Mouse (Mus musculus) midbrain, embryonic 15.5 days (tissue): ENCODE measurements around the gene Ap1g2. TPM values are rescaled to one million over a fixed set of nuclear protein-coding genes. Genes with fewer than 3 reads are reported as not detected.
A peak's percentile ranks its signal among the peaks of the same experiment; 100 is the strongest.

Source experiments
- ATAC-seq: fragments of 200-750 bp; cut with Nextera tagmentation; replicated peaks from 2 replicates; pipeline ENCODE4 v1.8.0; 2017; ENCODE audit warnings: moderate TSS enrichment
- H3K27ac ChIP-seq: fragments of 300-500 bp; sonication (generic); 2 replicates; pipeline ENCODE4 v1.5.1; 2015; ENCODE audit warnings: mild to moderate bottlenecking, inconsistent platforms
- H3K27me3 ChIP-seq: fragments of 300-500 bp; sonication (generic); replicated peaks from 2 replicates; pipeline ENCODE4 v1.6.1; 2015; ENCODE audit warnings: inconsistent platforms
- H3K36me3 ChIP-seq: fragments of 300-500 bp; sonication (generic); replicated peaks from 2 replicates; pipeline ENCODE4 v1.6.1; 2015; ENCODE audit warnings: inconsistent platforms
- H3K4me1 ChIP-seq: fragments of 300-500 bp; sonication (generic); 2 replicates; pipeline ENCODE4 v1.6.1; 2015; ENCODE audit warnings: inconsistent platforms
- H3K4me2 ChIP-seq: fragments of 300-500 bp; sonication (generic); 2 replicates; pipeline ENCODE4 v1.6.1; 2015; ENCODE audit warnings: inconsistent platforms, mild to moderate bottlenecking, moderate library complexity
- H3K4me3 ChIP-seq: fragments of 300-500 bp; sonication (generic); 2 replicates; pipeline ENCODE4 v1.5.1; 2015; ENCODE audit warnings: mild to moderate bottlenecking, inconsistent platforms
- H3K9ac ChIP-seq: fragments of 300-500 bp; sonication (generic); 2 replicates; pipeline ENCODE4 v1.6.1; 2015; ENCODE audit warnings: mild to moderate bottlenecking, inconsistent platforms
- H3K9me3 ChIP-seq: fragments of 300-500 bp; sonication (generic); 2 replicates; pipeline ENCODE4 v1.6.1; 2016; ENCODE audit warnings: inconsistent platforms
- WGBS: fragments of 180-500 bp; shearing (Covaris S2); methylation state at CpG from one replicate; pipeline ENCODE4 v1.1.7; 2015; ENCODE audit warnings: mixed read lengths; 5-methylcytosine and 5-hydroxymethylcytosine counted together
- polyA plus RNA-seq: library from polyadenylated mRNA; unstranded; fragments of >200 nt; fragmentation: Nextera tagmentation; extraction: Ambion mirVana; gene quantifications from 2 replicates; pipeline ENCODE4 v1.2.1, GENCODE M21; 2015

The Ap1g2 gene
- polyA plus RNA-seq, 1 experiment from 2014 or later: 9.2 TPM

- ATAC-seq: no peak
- Histone ChIP-seq H3K27ac (no peak overlapping the region), H3K27me3 (no peaks in the 10 kb centered on the region), H3K4me1 (peaks cover 37% of the 10 kb centered on the region), H3K9ac (0 out of 2 replicates have a peak overlapping the region, but pooled peaks have one; percentile 4), H3K36me3 (peaks cover 37% of the 10 kb centered on the region), H3K9me3 (no peaks in the 10 kb centered on the region), H3K4me3 (no peak overlapping the region), H3K4me2 (no peak overlapping the region)
- WGBS: 92% methylated on average over 5 of the region's 5 CpGs
These were observed 43.3 kb downstream of the Ap1g2 start for GRCm38 (mm10) chr14:55063117-55063516.

DNA sequence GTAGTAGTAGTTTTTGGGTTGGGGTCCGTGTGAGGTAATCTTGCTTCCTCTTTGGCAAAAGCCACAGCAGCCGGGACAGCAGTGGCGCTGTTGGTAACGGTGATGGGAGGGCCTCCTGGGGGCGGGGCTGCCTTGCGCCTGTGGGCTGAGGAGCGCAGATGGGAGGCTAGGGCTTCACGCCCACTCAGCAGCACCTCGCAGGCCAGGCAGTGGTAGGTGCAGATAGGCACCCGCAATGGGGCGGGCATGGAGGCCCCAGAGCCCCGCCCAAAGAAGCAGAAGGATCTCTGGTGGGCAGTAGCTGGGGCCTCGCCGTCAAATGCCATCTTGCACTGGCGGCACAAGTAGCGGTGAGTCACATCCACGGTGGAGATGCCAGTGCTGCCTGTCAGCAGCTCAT, 43.8 kb downstream of the Ap1g2 start:
- Histone ChIP-seq H3K9ac (0 out of 2 replicates have a peak overlapping the region, but pooled peaks have one; percentile 4), H3K4me1 (peaks cover 37% of the 10 kb centered on the region), H3K27ac (0 out of 2 replicates have a peak overlapping the region, but pooled peaks have one; percentile 15), H3K4me2 (peak overlapping the region; percentile 9; the same call in 1 of the 2 replicates), H3K9me3 (no peaks in the 10 kb centered on the region), H3K27me3 (no peaks in the 10 kb centered on the region), H3K36me3 (peaks cover 33% of the 10 kb centered on the region), H3K4me3 (no peak overlapping the region)
- ATAC-seq: peak; percentile 29; the same call in 1 of the 2 replicates
- WGBS: 34% methylated on average over 17 of the region's 17 CpGs

DNA sequence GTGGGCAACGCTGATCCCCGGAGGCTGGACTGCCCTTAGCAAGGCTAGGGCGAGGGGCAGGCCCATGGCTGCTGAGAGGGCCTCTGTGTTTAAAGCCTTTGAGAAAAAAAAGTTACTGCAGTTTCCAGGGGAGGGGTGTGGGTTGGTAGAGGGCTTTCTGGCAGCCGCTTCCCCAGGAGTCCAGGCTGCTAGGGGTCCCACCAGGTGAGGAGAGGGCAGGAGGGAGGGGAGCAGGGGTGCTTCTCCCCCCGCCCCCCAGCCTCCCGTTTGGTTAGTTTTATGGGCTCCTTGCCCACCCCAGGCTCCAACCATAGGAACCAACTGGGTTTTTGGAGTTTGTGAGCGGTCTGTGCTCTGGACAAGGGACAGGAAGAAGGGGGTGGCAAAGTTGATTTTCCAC, 44.5 kb downstream of the Ap1g2 start:
- no peak overlapping the region for H3K4me2 ChIP-seq
- H3K9me3 ChIP-seq: no peaks in the 10 kb centered on the region
- H3K4me3 ChIP-seq: no peak overlapping the region
- H3K4me1 ChIP-seq: peaks cover 37% of the 10 kb centered on the region
- peaks cover 27% of the 10 kb centered on the region for H3K36me3 ChIP-seq
- ATAC-seq: no peak
- no peak overlapping the region for H3K9ac ChIP-seq
- H3K27me3 ChIP-seq: no peaks in the 10 kb centered on the region
- H3K27ac ChIP-seq: no peak overlapping the region
- WGBS: 50% methylated on average over 7 of the region's 7 CpGs

DNA sequence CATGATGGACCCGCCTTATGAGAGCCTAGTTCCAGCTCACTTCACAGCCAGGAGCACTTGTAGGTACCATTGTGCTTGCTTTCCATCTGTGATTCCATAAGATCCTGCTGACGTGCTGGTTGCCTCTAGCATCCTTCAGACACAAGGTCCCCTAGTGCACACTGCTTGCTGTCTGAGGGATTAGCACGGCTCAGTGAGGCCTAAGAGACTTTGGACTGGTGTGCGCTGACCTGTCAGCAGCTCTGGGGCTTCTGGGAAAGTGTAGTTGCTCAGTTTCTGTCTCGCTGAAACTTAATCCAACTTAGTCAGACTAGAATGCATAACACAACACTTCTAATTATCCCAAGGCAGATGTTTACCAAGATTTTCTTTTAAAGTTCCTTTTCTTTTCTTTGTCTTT, 46.5 kb downstream of the Ap1g2 start:
- Histone ChIP-seq H3K9me3 (no peaks in the 10 kb centered on the region), H3K27ac (0 out of 2 replicates have a peak overlapping the region, but pooled peaks have one; percentile 5), H3K4me3 (no peak overlapping the region), H3K4me1 (peaks cover 48% of the 10 kb centered on the region), H3K4me2 (no peak overlapping the region), H3K36me3 (peaks cover 11% of the 10 kb centered on the region; the same call in 1 of the 2 replicates), H3K9ac (no peak overlapping the region), H3K27me3 (no peaks in the 10 kb centered on the region)
- no peak for ATAC-seq
- WGBS: 24% methylated on average over 5 of the region's 5 CpGs

DNA sequence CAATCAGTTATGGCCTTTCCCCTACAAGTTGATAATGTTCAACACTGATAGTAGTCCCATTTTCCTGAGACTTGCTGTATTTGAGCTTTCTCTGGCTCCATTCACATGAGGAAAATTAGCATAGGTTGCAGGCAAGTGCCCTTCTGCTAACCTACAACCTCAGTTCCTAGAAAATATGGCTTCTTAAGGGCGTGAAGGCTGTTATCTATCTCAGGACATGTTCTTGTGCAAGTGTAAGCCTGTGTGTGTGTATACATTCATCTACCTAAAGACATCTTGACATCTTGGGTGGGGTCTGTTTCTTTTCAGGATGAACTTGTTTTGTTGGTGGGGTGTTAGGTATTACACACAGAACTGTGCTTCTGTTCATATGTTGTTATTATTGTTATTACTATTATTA, 47.4 kb downstream of the Ap1g2 start:
- Histone ChIP-seq H3K9ac (no peak overlapping the region), H3K4me2 (peak overlapping the region; percentile 6; the same call in 1 of the 2 replicates), H3K9me3 (no peaks in the 10 kb centered on the region), H3K27ac (no peak overlapping the region), H3K36me3 (peaks cover 5% of the 10 kb centered on the region; the same call in 1 of the 2 replicates), H3K4me3 (no peak overlapping the region), H3K4me1 (peaks cover 53% of the 10 kb centered on the region), H3K27me3 (no peaks in the 10 kb centered on the region)
- no peak for ATAC-seq
- WGBS: 92% methylated on average over 1 of the region's 1 CpGs

DNA sequence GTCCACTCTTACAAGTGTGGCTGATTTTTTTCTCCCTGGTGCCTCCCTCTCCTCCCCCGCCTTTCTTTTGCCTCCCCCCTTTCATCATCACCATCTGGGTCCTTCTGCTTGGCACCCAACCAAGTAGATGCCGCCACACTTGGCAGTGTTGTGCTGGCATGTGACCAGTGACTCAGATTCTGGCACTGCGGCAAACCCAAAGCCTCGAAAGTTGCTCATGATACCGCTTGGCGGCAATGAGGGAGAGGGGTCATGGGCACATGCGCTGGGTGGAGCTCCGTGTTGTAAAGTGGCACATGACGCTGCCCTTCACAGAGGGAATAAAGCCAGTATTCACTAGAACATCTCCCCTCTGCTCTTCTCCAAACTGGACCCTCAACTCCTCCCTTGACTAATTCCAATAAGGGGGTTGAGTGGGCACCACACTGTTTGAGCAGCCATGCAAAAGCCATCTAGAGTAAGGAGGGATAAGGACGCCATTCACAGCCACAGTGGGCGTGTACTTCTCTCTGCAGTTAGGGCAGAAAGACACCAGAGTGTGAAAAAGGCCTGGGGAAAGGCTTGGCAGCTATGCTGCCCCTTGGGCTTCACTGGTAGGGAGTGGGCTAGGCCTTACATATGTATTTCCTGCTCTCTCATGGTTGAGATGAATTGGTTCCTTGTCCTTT, 51.1 kb downstream of the Ap1g2 start:
- Histone ChIP-seq H3K4me1 (peaks cover 39% of the 10 kb centered on the region), H3K27ac (peak overlapping the region; percentile 93), H3K36me3 (no peaks in the 10 kb centered on the region), H3K4me3 (peak overlapping the region; percentile 35), H3K27me3 (no peaks in the 10 kb centered on the region), H3K9ac (no peak overlapping the region), H3K9me3 (no peaks in the 10 kb centered on the region), H3K4me2 (peak overlapping the region; percentile 46)
- 70% methylated on average over 11 of the region's 11 CpGs for WGBS
- ATAC-seq: peak; percentile 25

GRCm38 (mm10) chr14:55054191-55054749, 52.1 kb downstream of the Ap1g2 start:
- H3K9me3 ChIP-seq: no peaks in the 10 kb centered on the region
- peak overlapping the region; percentile 93 for H3K27ac ChIP-seq
- peaks cover 32% of the 10 kb centered on the region for H3K4me1 ChIP-seq
- H3K27me3 ChIP-seq: no peaks in the 10 kb centered on the region
- peak overlapping the region; percentile 46 for H3K4me2 ChIP-seq
- peak overlapping the region; percentile 35 for H3K4me3 ChIP-seq
- H3K36me3 ChIP-seq: no peaks in the 10 kb centered on the region
- WGBS: 67% methylated on average over 10 of the region's 10 CpGs
- H3K9ac ChIP-seq: peak overlapping the region; percentile 26; the same call in 1 of the 2 replicates
- peak; percentile 57 for ATAC-seq

DNA sequence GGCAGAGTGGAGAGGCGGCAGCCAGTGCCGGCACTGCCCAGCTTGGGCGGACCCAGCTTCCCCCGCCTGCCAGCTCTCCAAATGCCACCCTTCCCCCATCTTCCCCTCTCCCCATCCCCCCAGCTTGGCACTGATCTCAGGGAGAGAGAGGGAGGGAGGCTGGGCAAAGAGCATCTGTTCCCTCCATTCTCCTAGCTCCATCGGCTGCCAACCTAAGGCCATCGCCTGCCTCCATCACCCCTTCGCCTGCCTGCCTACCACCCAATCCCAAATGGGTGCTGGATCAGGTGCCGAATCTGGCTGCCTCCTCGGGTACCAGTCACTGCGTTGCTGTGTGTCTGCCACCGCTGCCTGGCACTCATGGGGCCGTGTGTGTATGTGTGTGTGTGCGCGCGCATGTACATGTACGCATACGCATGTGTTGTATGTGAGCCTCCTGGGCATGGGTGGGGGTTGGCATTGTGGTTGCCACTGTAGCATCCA, 52.6 kb downstream of the Ap1g2 start:
- Histone ChIP-seq H3K9me3 (no peaks in the 10 kb centered on the region), H3K36me3 (no peaks in the 10 kb centered on the region), H3K27ac (peak overlapping the region; percentile 93), H3K9ac (peak overlapping the region; percentile 26; the same call in 1 of the 2 replicates), H3K4me3 (peak overlapping the region; percentile 35), H3K4me2 (peak overlapping the region; percentile 46), H3K27me3 (no peaks in the 10 kb centered on the region), H3K4me1 (peaks cover 29% of the 10 kb centered on the region)
- peak; percentile 82 for ATAC-seq
- 55% methylated on average over 17 of the region's 17 CpGs for WGBS

GRCm38 (mm10) chr14:55053050-55053449, 53.3 kb downstream of the Ap1g2 start:
- Histone ChIP-seq H3K4me3 (no peak overlapping the region), H3K27me3 (no peaks in the 10 kb centered on the region), H3K9me3 (no peaks in the 10 kb centered on the region), H3K36me3 (no peaks in the 10 kb centered on the region), H3K4me1 (peaks cover 29% of the 10 kb centered on the region), H3K27ac (peak overlapping the region; percentile 93), H3K9ac (no peak overlapping the region), H3K4me2 (peak overlapping the region; percentile 46)
- no peak for ATAC-seq
- 52% methylated on average over 4 of the region's 4 CpGs for WGBS

DNA sequence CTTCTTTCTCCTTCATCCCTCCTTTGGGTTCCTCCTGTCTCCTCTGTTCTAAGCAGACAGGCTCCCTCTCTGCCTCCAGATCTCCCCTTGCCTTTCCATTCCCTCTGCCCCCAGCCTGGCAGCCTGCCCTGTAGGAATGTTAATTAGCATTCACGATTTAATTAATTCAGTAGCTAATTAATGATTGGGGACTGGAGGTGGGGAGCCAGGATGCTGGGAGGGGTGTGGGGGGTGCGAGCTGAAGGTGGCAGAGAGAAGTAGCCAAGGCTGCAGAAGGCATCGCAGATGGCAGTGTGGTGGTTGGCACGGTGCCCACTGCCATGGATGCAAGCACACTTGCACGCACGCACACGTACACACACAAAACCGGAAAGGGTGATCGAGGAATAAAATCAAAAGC, 53.9 kb downstream of the Ap1g2 start:
- peaks cover 29% of the 10 kb centered on the region for H3K4me1 ChIP-seq
- no peaks in the 10 kb centered on the region for H3K27me3 ChIP-seq

More for the DNA sequence above, 53.9 kb downstream of the Ap1g2 start:
- no peak overlapping the region for H3K9ac ChIP-seq
- no peak overlapping the region for H3K4me3 ChIP-seq
- H3K36me3 ChIP-seq: no peaks in the 10 kb centered on the region
- peak; percentile 60 for ATAC-seq
- peak overlapping the region; percentile 46 for H3K4me2 ChIP-seq
- 62% methylated on average over 9 of the region's 9 CpGs for WGBS
- no peaks in the 10 kb centered on the region for H3K9me3 ChIP-seq
- peak overlapping the region; percentile 93 for H3K27ac ChIP-seq
